Mouse (Mus musculus) C2C12 (cell line): ENCODE measurements around the gene Gm11214. TPM values are rescaled to one million over a fixed set of nuclear protein-coding genes. Genes with fewer than 3 reads are reported as not detected.

Experiments
- H3K27me3 ChIP-seq: one replicate; pipeline ENCODE4 v1.6.1; 2011; ENCODE audit not compliant: control insufficient read depth, insufficient read depth, insufficient read length
- H3K36me3 ChIP-seq: one replicate; pipeline ENCODE4 v1.6.1; 2011; ENCODE audit not compliant: control insufficient read depth, insufficient read depth
- H3K4me3 ChIP-seq: one replicate; pipeline ENCODE4 v1.5.1; 2011; ENCODE audit warnings: mild to moderate bottlenecking, control low read depth; ENCODE audit not compliant: poor library complexity, insufficient read depth, severe bottlenecking
- H3K79me2 ChIP-seq: one replicate; pipeline ENCODE4 v1.6.1; 2011; ENCODE audit not compliant: control insufficient read depth, insufficient read depth
- H3K79me3 ChIP-seq: one replicate; pipeline ENCODE4 v1.6.1; 2011; ENCODE audit warnings: low read depth, control low read depth
- H3ac ChIP-seq: one replicate; pipeline ENCODE3; 2011; ENCODE audit warnings: low read depth; ENCODE audit not compliant: control insufficient read depth, insufficient read length
- CEBPB ChIP-seq: IDR thresholded peaks from one replicate; pipeline ENCODE4 v1.6.1; 2011; ENCODE audit warnings: low read depth, mild to moderate bottlenecking, control low read depth, moderate library complexity
- CTCF ChIP-seq: IDR thresholded peaks from one replicate; pipeline ENCODE4 v1.5.1; 2011; ENCODE audit not compliant: control insufficient read depth, insufficient read depth, insufficient read length
- FOSL1 ChIP-seq: IDR thresholded peaks from one replicate; pipeline ENCODE4 v1.8.0; 2011; ENCODE audit warnings: mild to moderate bottlenecking, low read length; ENCODE audit not compliant: poor library complexity, insufficient read depth, severe bottlenecking
- MAX ChIP-seq: IDR thresholded peaks from one replicate; pipeline ENCODE4 v1.6.1; 2011; ENCODE audit warnings: mild to moderate bottlenecking, control low read depth
- MYOD1 ChIP-seq: IDR thresholded peaks from one replicate; pipeline ENCODE4 v1.6.1; 2011; ENCODE audit warnings: low read depth; ENCODE audit not compliant: control insufficient read depth, insufficient read length
- MYOG ChIP-seq: IDR thresholded peaks from one replicate; pipeline ENCODE4 v1.6.1; 2011; ENCODE audit not compliant: control insufficient read depth, insufficient read length; ENCODE audit errors: extremely low read depth
- USF1 ChIP-seq: IDR thresholded peaks from one replicate; pipeline ENCODE4 v1.6.1; 2011; ENCODE audit warnings: low read depth, mild to moderate bottlenecking, control low read depth, moderate library complexity
- polyA plus RNA-seq: library from polyadenylated mRNA; unstranded; fragments of >200 nt; fragmentation: generic; extraction: Trizol; gene quantifications from one replicate; pipeline ENCODE4 v1.2.1, GENCODE M21; 2012; ENCODE audit warnings: missing spikeins

Gm11214 gene
- polyA plus RNA-seq, 1 experiment, result not detected

- Histone ChIP-seq H3ac (no peak overlapping the region), H3K27me3 (no peaks in the 10 kb centered on the region), H3K79me2 (no peaks in the 10 kb centered on the region), H3K36me3 (no peaks in the 10 kb centered on the region), H3K79me3 (no peaks in the 10 kb centered on the region), H3K4me3 (no peak overlapping the region)
- no peak for TF ChIP-seq MYOG
- TF ChIP-seq USF1, result no peak
- TF ChIP-seq FOSL1, result no peak
- TF ChIP-seq CEBPB, result no peak
- no peak for TF ChIP-seq MYOD1
- no peak for TF ChIP-seq MAX
- no peak for TF ChIP-seq CTCF
These were observed 8.8 kb downstream of the Gm11214 start for GRCm38 (mm10) chr4:63654381-63654780.

- Histone ChIP-seq H3K27me3 (no peaks in the 10 kb centered on the region), H3K79me2 (no peaks in the 10 kb centered on the region), H3K79me3 (no peaks in the 10 kb centered on the region), H3ac (no peak overlapping the region), H3K36me3 (no peaks in the 10 kb centered on the region), H3K4me3 (no peak overlapping the region)
- TF ChIP-seq MYOG (no peak), MAX (no peak), CEBPB (no peak), CTCF (no peak), MYOD1 (no peak), USF1 (no peak), FOSL1 (no peak)
These were observed 19.0 kb downstream of the Gm11214 start for GRCm38 (mm10) chr4:63643956-63644726.

GRCm38 (mm10) chr4:63639842-63640241 is 23.3 kb downstream of the Gm11214 start:
- Histone ChIP-seq H3K79me2 (no peaks in the 10 kb centered on the region), H3ac (no peak overlapping the region), H3K36me3 (no peaks in the 10 kb centered on the region), H3K27me3 (no peaks in the 10 kb centered on the region), H3K79me3 (no peaks in the 10 kb centered on the region), H3K4me3 (no peak overlapping the region)
- no peak for TF ChIP-seq CTCF
- TF ChIP-seq USF1, result no peak

GRCm38 (mm10) chr4:63638603-63639002 is 24.6 kb downstream of the Gm11214 start:
- no peaks in the 10 kb centered on the region for H3K27me3 ChIP-seq
- no peak for TF ChIP-seq MYOD1
- TF ChIP-seq CTCF, result no peak
- TF ChIP-seq FOSL1, result no peak
- TF ChIP-seq USF1, result no peak
- TF ChIP-seq CEBPB, result no peak
- TF ChIP-seq MAX, result no peak
- TF ChIP-seq MYOG, result no peak
- no peaks in the 10 kb centered on the region for H3K79me2 ChIP-seq
- H3ac ChIP-seq, result no peak overlapping the region
- H3K36me3 ChIP-seq, result no peaks in the 10 kb centered on the region
- H3K4me3 ChIP-seq, result no peak overlapping the region
- no peaks in the 10 kb centered on the region for H3K79me3 ChIP-seq

- Histone ChIP-seq H3ac (no peak overlapping the region), H3K4me3 (no peak overlapping the region), H3K36me3 (no peaks in the 10 kb centered on the region), H3K27me3 (no peaks in the 10 kb centered on the region), H3K79me2 (no peaks in the 10 kb centered on the region), H3K79me3 (no peaks in the 10 kb centered on the region)
- TF ChIP-seq MYOD1 (no peak), MYOG (no peak), CTCF (no peak), USF1 (no peak), FOSL1 (no peak), CEBPB (no peak), MAX (no peak)
These were observed 30.0 kb downstream of the Gm11214 start for GRCm38 (mm10) chr4:63633181-63633580.

- no peak overlapping the region for H3K4me3 ChIP-seq
- H3K79me2 ChIP-seq, result no peaks in the 10 kb centered on the region
- no peak overlapping the region for H3ac ChIP-seq
- H3K27me3 ChIP-seq, result no peaks in the 10 kb centered on the region
- H3K79me3 ChIP-seq, result no peaks in the 10 kb centered on the region
- no peak for TF ChIP-seq USF1
- no peak for TF ChIP-seq CEBPB
- TF ChIP-seq FOSL1, result no peak
- no peak for TF ChIP-seq MYOD1
- TF ChIP-seq MAX, result no peak
- no peak for TF ChIP-seq MYOG
- no peak for TF ChIP-seq CTCF
- H3K36me3 ChIP-seq, result no peaks in the 10 kb centered on the region
These were observed 36.1 kb downstream of the Gm11214 start for GRCm38 (mm10) chr4:63627111-63627510.
